Mouse (Mus musculus) hindbrain, postnatal 0 days (tissue): ENCODE data around the gene Rbm38. TPM values are rescaled to one million over a fixed set of nuclear protein-coding genes. Genes with fewer than 3 reads are reported as not detected.

ENCODE experiments used
- ATAC-seq: fragments of 200-750 bp; cut with Nextera tagmentation; 2 replicates; pipeline ENCODE4 v1.8.0; 2017; ENCODE audit warnings: mild to moderate bottlenecking, moderate TSS enrichment, moderate library complexity
- DNase-seq: peaks from one replicate; pipeline ENCODE4 v3.0.0-alpha.2; 2015; ENCODE audit warnings: low spot score
- H3K27ac ChIP-seq: fragments of 300-500 bp; sonication (generic); 2 replicates; pipeline ENCODE4 v1.5.1; 2014; ENCODE audit warnings: mild to moderate bottlenecking
- H3K27me3 ChIP-seq: fragments of 300-500 bp; sonication (generic); 2 replicates; pipeline ENCODE4 v1.6.1; 2014; ENCODE audit warnings: low read length, mixed read lengths; ENCODE audit not compliant: insufficient read depth
- H3K36me3 ChIP-seq: fragments of 300-500 bp; sonication (generic); 2 replicates; pipeline ENCODE4 v1.6.1; 2014; ENCODE audit warnings: low read length, mixed read lengths; ENCODE audit not compliant: insufficient read depth
- H3K4me1 ChIP-seq: fragments of 300-500 bp; sonication (generic); 2 replicates; pipeline ENCODE4 v1.6.1; 2014; ENCODE audit warnings: antibody characterized with exemption, low read length, mixed read lengths; ENCODE audit not compliant: insufficient read depth
- H3K4me2 ChIP-seq: fragments of 300-500 bp; sonication (generic); 2 replicates; pipeline ENCODE4 v1.6.1; 2014; ENCODE audit warnings: low read depth, mild to moderate bottlenecking, low read length, moderate library complexity, mixed read lengths
- H3K4me3 ChIP-seq: fragments of 300-500 bp; sonication (generic); 2 replicates; pipeline ENCODE4 v1.5.1; 2014; ENCODE audit warnings: low read length
- H3K9ac ChIP-seq: fragments of 300-500 bp; sonication (generic); replicated peaks from 2 replicates; pipeline ENCODE4 v1.6.1; 2014; ENCODE audit warnings: mild to moderate bottlenecking, low read length, moderate library complexity, mixed read lengths
- H3K9me3 ChIP-seq: fragments of 300-500 bp; sonication (generic); 2 replicates; pipeline ENCODE4 v1.6.1; 2016; ENCODE audit warnings: low read length, mixed read lengths
- CTCF ChIP-seq: IDR thresholded peaks from 2 replicates; pipeline ENCODE4 v1.5.1; 2016; ENCODE audit warnings: antibody characterized with exemption, control low read depth, low read depth
- WGBS: fragments of 180-500 bp; shearing (Covaris S2); extraction: QIAGEN DNeasy Blood & Tissue Kit; methylation state at CpG from one replicate; pipeline ENCODE4 v1.1.7; 2014; 5-methylcytosine and 5-hydroxymethylcytosine counted together
- polyA plus RNA-seq: library from polyadenylated mRNA; unstranded; fragments of >200 nt; fragmentation: Nextera tagmentation; extraction: Ambion mirVana; gene quantifications from 2 replicates; pipeline ENCODE4 v1.2.1, GENCODE M21; 2015
- total RNA-seq: library from RNA; depleted of rRNA; stranded (reverse); fragments of >200 nt; gene quantifications from 2 replicates; pipeline ENCODE4 v1.2.3, GENCODE M21; 2014

Rbm38 gene
- total and polyA plus RNA-seq, 2 experiments from 2014 or later = 10.3 to 12.6 TPM

- H3K4me3 ChIP-seq = no peak overlapping the region
- 86% methylated on average over 3 of the region's 3 CpGs for WGBS
- H3K4me2 ChIP-seq = no peak overlapping the region
- no peak for DNase-seq
- no peak for TF ChIP-seq CTCF
- H3K9me3 ChIP-seq = no peaks in the 10 kb centered on the region
- H3K36me3 ChIP-seq = no peaks in the 10 kb centered on the region
- no peaks in the 10 kb centered on the region for H3K4me1 ChIP-seq
- no peak overlapping the region for H3K27ac ChIP-seq
- H3K27me3 ChIP-seq = no peaks in the 10 kb centered on the region
- H3K9ac ChIP-seq = no peak overlapping the region
- no peak for ATAC-seq
These were observed 20.5 kb downstream of the Rbm38 start for GRCm38 (mm10) chr2:173040803-173041202.

GRCm38 (mm10) chr2:173041242-173041641 lies 20.9 kb downstream of the Rbm38 start:
- Histone ChIP-seq H3K27ac (no peak overlapping the region), H3K9me3 (no peaks in the 10 kb centered on the region), H3K27me3 (no peaks in the 10 kb centered on the region), H3K9ac (no peak overlapping the region), H3K4me1 (no peaks in the 10 kb centered on the region), H3K4me2 (no peak overlapping the region), H3K4me3 (no peak overlapping the region), H3K36me3 (no peaks in the 10 kb centered on the region)
- DNase-seq (no peak), ATAC-seq (no peak)
- WGBS = 67% methylated on average over 5 of the region's 5 CpGs
- TF ChIP-seq CTCF = no peak

DNA sequence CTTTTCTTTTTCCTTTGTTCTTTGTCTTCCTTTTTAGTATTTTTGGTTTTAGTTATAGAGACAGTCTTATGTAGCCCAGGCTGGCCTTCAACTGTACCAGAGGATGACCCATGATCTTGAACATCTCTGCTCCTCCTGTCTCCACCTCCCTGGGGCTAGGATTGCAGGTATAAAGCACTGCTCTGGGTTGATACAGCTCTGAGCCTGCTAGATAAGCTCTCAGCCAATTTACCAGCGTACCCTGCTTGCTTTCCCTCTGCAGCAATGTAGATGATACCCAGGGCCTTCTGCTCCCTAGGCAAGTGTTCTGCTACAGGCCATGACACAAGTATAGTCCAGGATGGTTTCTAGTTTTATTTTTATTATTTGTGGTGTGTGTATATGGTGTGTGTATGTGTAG lies 21.6 kb downstream of the Rbm38 start:
- no peaks in the 10 kb centered on the region for H3K4me1 ChIP-seq
- H3K27me3 ChIP-seq = no peaks in the 10 kb centered on the region
- H3K4me2 ChIP-seq = no peak overlapping the region
- no peak for ATAC-seq
- no peak for DNase-seq
- no peaks in the 10 kb centered on the region for H3K36me3 ChIP-seq
- WGBS = 77% methylated on average over 1 of the region's 1 CpGs
- no peak overlapping the region for H3K4me3 ChIP-seq
- no peak for TF ChIP-seq CTCF
- no peaks in the 10 kb centered on the region for H3K9me3 ChIP-seq
- H3K9ac ChIP-seq = no peak overlapping the region
- no peak overlapping the region for H3K27ac ChIP-seq

GRCm38 (mm10) chr2:173042504-173043162 lies 22.3 kb downstream of the Rbm38 start:
- Histone ChIP-seq H3K4me1 (no peaks in the 10 kb centered on the region), H3K4me3 (no peak overlapping the region), H3K4me2 (no peak overlapping the region), H3K9me3 (no peaks in the 10 kb centered on the region), H3K36me3 (no peaks in the 10 kb centered on the region), H3K27ac (no peak overlapping the region), H3K9ac (no peak overlapping the region), H3K27me3 (no peaks in the 10 kb centered on the region)
- WGBS = 60% methylated on average over 11 of the region's 11 CpGs
- ATAC-seq = 0 out of 2 replicates have a peak, but pooled peaks have one; percentile 34
- no peak for DNase-seq
- no peak for TF ChIP-seq CTCF

- 78% methylated on average over 18 of the region's 18 CpGs for WGBS
- ATAC-seq = 0 out of 2 replicates have a peak, but pooled peaks have one; percentile 36
- Histone ChIP-seq H3K27me3 (no peaks in the 10 kb centered on the region), H3K27ac (no peak overlapping the region), H3K9ac (no peak overlapping the region), H3K4me2 (no peak overlapping the region), H3K4me3 (no peak overlapping the region), H3K36me3 (no peaks in the 10 kb centered on the region), H3K9me3 (no peaks in the 10 kb centered on the region), H3K4me1 (no peaks in the 10 kb centered on the region)
- DNase-seq = no peak
- TF ChIP-seq CTCF = no peak
These were observed 24.1 kb downstream of the Rbm38 start for GRCm38 (mm10) chr2:173044198-173044970.

GRCm38 (mm10) chr2:173046582-173047297 lies 26.4 kb downstream of the Rbm38 start:
- no peak for TF ChIP-seq CTCF
- H3K36me3 ChIP-seq = no peaks in the 10 kb centered on the region
- DNase-seq = no peak
- ATAC-seq = no peak
- H3K27ac ChIP-seq = no peak overlapping the region
- no peaks in the 10 kb centered on the region for H3K4me1 ChIP-seq
- WGBS = 81% methylated on average over 15 of the region's 15 CpGs
- H3K4me2 ChIP-seq = no peak overlapping the region
- no peaks in the 10 kb centered on the region for H3K9me3 ChIP-seq
- no peak overlapping the region for H3K4me3 ChIP-seq
- no peaks in the 10 kb centered on the region for H3K27me3 ChIP-seq
- no peak overlapping the region for H3K9ac ChIP-seq
